Mouse (Mus musculus) stomach, embryonic 15.5 days (tissue): ENCODE data around the gene Polr3f. TPM values are rescaled to one million over a fixed set of nuclear protein-coding genes. Genes with fewer than 3 reads are reported as not detected.

Experiments
- polyA plus RNA-seq: library from polyadenylated mRNA; unstranded; fragments of >200 nt; fragmentation: Nextera tagmentation; extraction: Ambion mirVana; gene quantifications from 2 replicates; pipeline ENCODE4 v1.2.1, GENCODE M21; 2015

Gene Polr3f
- polyA plus RNA-seq, 1 experiment from 2014 or later: 21.9 TPM

Other genes starting within 250 kb of the Polr3f start
- 3.6 and 4.0 TPM in 2 replicates for gene Ovol2, start 195.6 kb upstream of the Polr3f start, polyA plus RNA-seq
- 38.6 and 40.5 TPM in 2 replicates for gene Kat14, start 158.7 kb upstream of the Polr3f start, polyA plus RNA-seq
- 0.84 and 6.1 TPM in 2 replicates for gene Pet117, start 158.7 kb upstream of the Polr3f start, polyA plus RNA-seq
- gene Dzank1, start 304 bp upstream of the Polr3f start, polyA plus RNA-seq: 1.2 and 2.4 TPM in 2 replicates
- gene Rbbp9, start 23.2 kb downstream of the Polr3f start, polyA plus RNA-seq: 61.4 and 65.1 TPM in 2 replicates
- 95.9 and 113 TPM in 2 replicates for gene Sec23b, start 28.5 kb downstream of the Polr3f start, polyA plus RNA-seq
- gene Smim26, start 66.3 kb downstream of the Polr3f start, polyA plus RNA-seq: 38.2 and 41.1 TPM in 2 replicates
- gene Dtd1, start 72.2 kb downstream of the Polr3f start, polyA plus RNA-seq: 39.6 and 43.0 TPM in 2 replicates